Mouse (Mus musculus): ENCODE results near the gene Misp. TPM values are rescaled to one million over a fixed set of nuclear protein-coding genes. Genes with fewer than 3 reads are reported as not detected.

The Misp gene
- polyA plus RNA-seq, 1 experiment from 2014 or later = 1.2 TPM

- peaks cover 57% of the 10 kb centered on the region for H3K36me3 ChIP-seq
- ATAC-seq (ENCODE audit: extremely low read depth, insufficient number of reproducible peaks, low FRiP score, low TSS enrichment) = no peak
- 22% methylated on average over 7 of the region's 7 CpGs for WGBS
- H3K27me3 ChIP-seq (replicated peaks) = no peaks in the 10 kb centered on the region
- H3K4me1 ChIP-seq = peaks cover 65% of the 10 kb centered on the region
- H3K4me2 ChIP-seq = peak overlapping the region; percentile 99
- peak overlapping the region; percentile 93 for H3K9ac ChIP-seq
- no peaks in the 10 kb centered on the region for H3K9me3 ChIP-seq
- H3K27ac ChIP-seq (replicated peaks) = peak overlapping the region; percentile 100
- H3K4me3 ChIP-seq = peak overlapping the region; percentile 83
These were observed 36.1 kb downstream of the Misp start for GRCm38 (mm10) chr10:79856704-79857451.

DNA sequence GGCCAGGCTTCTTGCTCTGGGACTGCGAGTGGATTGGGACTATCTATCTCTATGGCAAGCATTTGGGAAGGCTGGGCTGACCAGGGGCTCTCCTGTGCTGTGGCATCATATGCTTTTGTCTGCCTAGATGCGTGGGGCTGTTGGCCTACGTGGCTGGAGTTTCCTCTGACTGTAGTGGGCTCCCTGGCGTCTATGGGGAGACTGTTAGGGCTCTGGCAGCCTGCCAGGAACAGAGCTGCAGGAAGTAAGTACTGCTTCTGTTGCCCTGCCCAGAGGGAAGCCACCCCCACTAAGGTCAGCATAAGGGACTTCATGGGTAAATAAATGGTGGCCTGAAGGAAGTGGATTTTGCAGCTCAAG, 36.6 kb downstream of the Misp start:
- Histone ChIP-seq H3K27me3 (replicated peaks) (no peaks in the 10 kb centered on the region), H3K4me2 (peak overlapping the region; percentile 99), H3K27ac (replicated peaks) (peak overlapping the region; percentile 100), H3K36me3 (peaks cover 62% of the 10 kb centered on the region), H3K9ac (peak overlapping the region; percentile 93), H3K9me3 (no peaks in the 10 kb centered on the region), H3K4me1 (peaks cover 60% of the 10 kb centered on the region), H3K4me3 (peak overlapping the region; percentile 83)
- ATAC-seq (ENCODE audit: extremely low read depth, insufficient number of reproducible peaks, low FRiP score, low TSS enrichment) = no peak
- 14% methylated on average over 4 of the region's 4 CpGs for WGBS

- H3K4me1 ChIP-seq = peaks cover 55% of the 10 kb centered on the region
- H3K9ac ChIP-seq = peak overlapping the region; percentile 93
- WGBS = 69% methylated on average over 2 of the region's 2 CpGs
- ATAC-seq (ENCODE audit: extremely low read depth, insufficient number of reproducible peaks, low FRiP score, low TSS enrichment) = no peak
- peak overlapping the region; percentile 83 for H3K4me3 ChIP-seq
- no peaks in the 10 kb centered on the region for H3K9me3 ChIP-seq
- peak overlapping the region; percentile 99 for H3K4me2 ChIP-seq
- H3K27ac ChIP-seq (replicated peaks) = peak overlapping the region; percentile 100
- no peaks in the 10 kb centered on the region for H3K27me3 ChIP-seq (replicated peaks)
- peaks cover 67% of the 10 kb centered on the region for H3K36me3 ChIP-seq
These were observed 37.1 kb downstream of the Misp start for GRCm38 (mm10) chr10:79857894-79858293.

DNA sequence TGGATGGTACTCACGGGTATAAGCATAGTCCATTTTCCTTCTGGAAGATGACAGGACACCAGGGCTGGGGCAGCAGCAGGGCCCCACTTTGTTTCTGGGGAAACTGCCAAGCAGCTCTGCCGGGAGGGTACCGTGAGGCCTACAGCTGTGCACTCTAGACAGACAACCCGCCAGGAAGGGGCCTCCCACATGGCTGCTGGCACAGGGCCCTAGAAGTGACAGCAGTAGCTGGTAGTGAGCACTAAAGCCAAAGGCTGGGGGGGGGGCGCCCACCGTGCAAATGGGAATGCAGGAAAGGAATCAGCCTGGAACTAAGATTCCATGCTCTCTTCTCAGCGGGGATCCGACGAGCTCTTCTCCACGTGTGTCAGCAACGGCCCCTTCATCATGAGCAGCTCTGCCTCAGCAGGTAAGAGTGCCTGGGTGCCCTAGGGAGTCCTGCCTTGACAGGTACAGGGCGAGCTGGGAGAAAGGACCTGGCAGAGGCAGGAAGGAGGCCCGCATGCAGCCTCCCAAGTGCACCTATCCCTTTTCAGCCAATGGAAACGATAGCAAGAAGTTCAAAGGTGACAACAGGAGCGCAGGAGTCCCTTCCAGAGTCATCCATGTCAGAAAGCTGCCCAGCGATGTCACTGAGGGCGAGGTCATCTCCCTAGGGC, 37.8 kb downstream of the Misp start:
- 36% methylated on average over 17 of the region's 17 CpGs for WGBS
- H3K36me3 ChIP-seq = peaks cover 74% of the 10 kb centered on the region
- ATAC-seq (ENCODE audit: extremely low read depth, insufficient number of reproducible peaks, low FRiP score, low TSS enrichment) = no peak

GRCm38 (mm10) chr10:79859116-79859515, 38.3 kb downstream of the Misp start:
- no peaks in the 10 kb centered on the region for H3K9me3 ChIP-seq
- no peak for ATAC-seq (ENCODE audit: extremely low read depth, insufficient number of reproducible peaks, low FRiP score, low TSS enrichment)
- no peak overlapping the region for H3K4me3 ChIP-seq
- no peaks in the 10 kb centered on the region for H3K27me3 ChIP-seq (replicated peaks)
- peak overlapping the region; percentile 99 for H3K4me2 ChIP-seq
- H3K4me1 ChIP-seq = peaks cover 48% of the 10 kb centered on the region
- 80% methylated on average over 11 of the region's 11 CpGs for WGBS
- peak overlapping the region; percentile 100 for H3K27ac ChIP-seq (replicated peaks)
- H3K9ac ChIP-seq = 0 out of 2 replicates have a peak overlapping the region, but pooled peaks have one; percentile 93
- H3K36me3 ChIP-seq = peaks cover 79% of the 10 kb centered on the region

More for the DNA sequence above, 37.8 kb downstream of the Misp start:
- Histone ChIP-seq H3K27me3 (replicated peaks) (no peaks in the 10 kb centered on the region), H3K9me3 (no peaks in the 10 kb centered on the region), H3K4me2 (peak overlapping the region; percentile 99), H3K4me1 (peaks cover 51% of the 10 kb centered on the region), H3K4me3 (peak overlapping the region; percentile 83), H3K27ac (replicated peaks) (peak overlapping the region; percentile 100), H3K9ac (peak overlapping the region; percentile 93)

DNA sequence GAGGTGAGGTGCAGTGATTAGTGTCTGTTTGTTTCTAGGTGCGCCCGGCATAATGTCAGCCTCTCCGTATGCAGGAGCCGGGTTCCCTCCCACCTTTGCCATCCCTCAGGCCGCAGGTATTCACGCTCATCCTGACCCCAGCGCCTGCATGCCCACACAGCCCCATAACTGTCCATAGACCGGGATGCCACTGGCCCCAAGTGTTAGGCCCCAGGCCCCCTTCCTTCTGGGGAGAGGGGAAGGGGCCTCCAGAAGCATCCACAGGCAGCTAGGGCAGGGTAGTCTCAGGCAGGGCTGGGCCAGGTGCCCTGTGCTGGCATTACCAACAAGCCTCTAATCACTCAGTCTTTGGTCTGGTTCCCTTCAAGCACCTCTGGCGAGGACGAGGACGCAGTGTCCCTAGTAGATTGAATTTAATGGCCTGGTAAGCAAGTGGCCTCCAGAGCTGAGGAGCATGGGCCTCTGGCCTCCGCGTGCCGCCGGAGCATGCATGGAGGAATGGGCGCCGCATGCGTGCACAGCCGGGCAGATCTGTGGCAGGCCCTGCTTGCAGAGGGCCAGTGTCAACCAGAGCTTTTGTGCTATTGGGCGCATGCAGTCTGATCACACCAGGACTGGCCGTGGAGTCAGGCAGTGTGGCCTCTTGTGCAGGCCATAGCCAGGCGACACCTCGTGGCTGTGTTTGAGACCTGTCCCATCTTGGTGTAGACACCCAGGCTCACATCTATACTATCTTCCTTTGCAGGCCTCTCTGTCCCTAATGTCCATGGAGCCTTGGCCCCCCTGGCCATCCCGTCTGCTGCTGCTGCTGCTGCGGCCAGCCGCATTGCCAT, 39.5 kb downstream of the Misp start:
- Histone ChIP-seq H3K4me3 (no peak overlapping the region), H3K4me1 (peaks cover 54% of the 10 kb centered on the region), H3K9me3 (no peaks in the 10 kb centered on the region), H3K4me2 (no peak overlapping the region), H3K27me3 (replicated peaks) (no peaks in the 10 kb centered on the region), H3K27ac (replicated peaks) (no peak overlapping the region), H3K36me3 (peaks cover 90% of the 10 kb centered on the region), H3K9ac (0 out of 2 replicates have a peak overlapping the region, but pooled peaks have one; percentile 6)
- WGBS = 91% methylated on average over 26 of the region's 26 CpGs
- no peak for ATAC-seq (ENCODE audit: extremely low read depth, insufficient number of reproducible peaks, low FRiP score, low TSS enrichment)

DNA sequence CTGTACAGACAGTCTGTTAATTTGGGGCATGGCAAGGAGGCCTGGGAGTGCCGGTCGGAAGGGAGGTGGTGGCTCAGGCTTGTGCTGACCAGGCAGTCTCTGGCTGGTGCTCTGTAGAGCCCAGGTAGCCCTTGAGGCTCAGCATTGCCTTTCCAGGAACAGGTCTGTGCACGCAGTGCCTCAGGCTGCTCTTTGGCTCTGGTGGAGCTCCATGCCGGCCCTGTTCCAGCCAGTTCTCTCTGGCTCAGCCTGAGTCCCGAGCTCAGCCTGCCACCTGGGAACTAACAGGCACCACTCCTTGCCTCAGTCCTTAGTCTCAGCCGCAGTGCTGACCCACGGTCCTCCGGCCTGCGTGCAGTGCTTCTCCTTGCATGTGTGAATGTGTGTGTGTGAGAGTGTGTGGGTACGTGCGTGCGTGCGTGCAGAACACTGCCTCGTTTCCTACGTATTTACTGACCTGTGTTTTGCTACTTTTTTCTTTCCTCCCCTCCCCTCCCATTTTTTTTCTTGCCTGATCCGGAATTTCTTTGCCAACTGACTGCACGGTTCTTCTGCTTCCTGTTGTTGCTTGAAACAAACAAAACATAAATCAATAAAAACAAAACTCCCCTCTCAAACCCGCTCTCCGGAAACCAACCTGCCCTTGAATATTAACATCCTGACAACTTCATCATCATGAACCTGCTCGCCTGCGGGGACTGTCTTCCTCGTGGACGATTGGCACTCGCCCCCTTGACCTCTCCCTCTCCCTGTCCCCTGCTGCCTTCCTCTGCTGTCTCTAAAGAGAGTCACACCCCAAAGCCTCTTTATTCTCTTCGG, 40.6 kb downstream of the Misp start:
- H3K4me2 ChIP-seq = no peak overlapping the region
- 81% methylated on average over 25 of the region's 25 CpGs for WGBS
- H3K27me3 ChIP-seq (replicated peaks) = no peaks in the 10 kb centered on the region
- no peak overlapping the region for H3K4me3 ChIP-seq
- peaks cover 95% of the 10 kb centered on the region for H3K36me3 ChIP-seq
- no peaks in the 10 kb centered on the region for H3K9me3 ChIP-seq
- H3K27ac ChIP-seq (replicated peaks) = no peak overlapping the region
- ATAC-seq (ENCODE audit: extremely low read depth, insufficient number of reproducible peaks, low FRiP score, low TSS enrichment) = no peak
- H3K4me1 ChIP-seq = peaks cover 52% of the 10 kb centered on the region
- no peak overlapping the region for H3K9ac ChIP-seq

DNA sequence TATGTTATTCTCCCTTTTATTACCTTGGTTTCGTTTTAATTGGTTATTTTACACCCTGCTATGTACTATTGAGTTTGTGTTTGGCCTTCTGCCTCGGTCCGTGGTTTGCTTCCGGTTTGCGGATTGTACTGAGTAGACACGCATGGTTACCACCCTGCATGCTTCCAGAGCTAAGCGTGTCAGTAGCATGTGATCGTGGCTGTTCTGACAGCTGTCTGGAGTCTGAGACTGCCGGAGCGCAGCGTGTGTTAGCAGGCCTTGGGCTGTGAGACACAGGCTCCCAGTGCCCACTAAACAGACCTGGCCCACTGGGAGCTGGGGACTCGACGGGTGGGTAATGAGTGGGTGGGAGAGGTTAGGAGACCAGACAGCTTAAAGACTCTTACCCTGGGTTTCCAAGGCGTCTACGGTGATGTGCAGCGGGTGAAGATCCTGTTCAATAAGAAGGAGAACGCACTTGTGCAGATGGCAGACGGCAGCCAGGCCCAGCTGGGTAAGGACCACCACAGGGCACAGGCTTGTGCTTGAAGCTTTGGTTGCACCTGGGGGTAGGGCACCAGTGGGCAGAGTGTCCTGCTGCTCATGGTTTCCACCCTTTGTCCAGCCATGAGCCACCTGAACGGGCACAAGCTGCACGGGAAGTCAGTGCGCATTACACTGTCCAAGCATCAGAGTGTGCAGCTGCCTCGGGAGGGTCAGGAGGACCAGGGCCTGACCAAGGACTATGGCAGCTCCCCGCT, 41.4 kb downstream of the Misp start:
- Histone ChIP-seq H3K27me3 (replicated peaks) (no peaks in the 10 kb centered on the region), H3K27ac (replicated peaks) (no peak overlapping the region), H3K4me1 (peaks cover 45% of the 10 kb centered on the region), H3K9me3 (no peaks in the 10 kb centered on the region), H3K4me3 (no peak overlapping the region), H3K9ac (no peak overlapping the region), H3K4me2 (no peak overlapping the region), H3K36me3 (peaks cover 88% of the 10 kb centered on the region)
- no peak for ATAC-seq (ENCODE audit: extremely low read depth, insufficient number of reproducible peaks, low FRiP score, low TSS enrichment)
- WGBS = 91% methylated on average over 23 of the region's 23 CpGs

DNA sequence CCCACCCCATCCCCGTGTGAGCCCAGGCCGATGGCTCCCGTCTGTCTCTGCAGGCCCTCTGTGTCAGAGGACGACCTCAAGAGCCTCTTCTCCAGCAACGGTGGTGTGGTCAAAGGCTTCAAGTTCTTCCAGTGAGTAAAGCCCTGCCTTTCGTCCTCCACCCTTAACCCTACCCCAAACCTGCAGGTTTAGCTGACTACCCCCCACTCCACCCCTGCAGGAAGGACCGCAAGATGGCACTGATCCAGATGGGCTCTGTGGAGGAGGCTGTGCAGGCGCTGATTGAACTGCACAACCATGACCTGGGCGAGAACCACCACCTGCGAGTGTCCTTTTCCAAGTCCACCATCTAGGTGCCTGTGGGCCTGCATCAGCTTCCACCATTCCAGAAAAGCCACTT, 42.1 kb downstream of the Misp start:
- H3K4me3 ChIP-seq = no peak overlapping the region
- ATAC-seq (ENCODE audit: extremely low read depth, insufficient number of reproducible peaks, low FRiP score, low TSS enrichment) = no peak
- no peak overlapping the region for H3K4me2 ChIP-seq
- H3K27ac ChIP-seq (replicated peaks) = no peak overlapping the region
- no peaks in the 10 kb centered on the region for H3K9me3 ChIP-seq
- H3K27me3 ChIP-seq (replicated peaks) = no peaks in the 10 kb centered on the region
- WGBS = 69% methylated on average over 10 of the region's 10 CpGs
- peaks cover 38% of the 10 kb centered on the region for H3K4me1 ChIP-seq
- peaks cover 81% of the 10 kb centered on the region for H3K36me3 ChIP-seq
- no peak overlapping the region for H3K9ac ChIP-seq
